Mouse (Mus musculus) limb, embryonic 13.5 days (tissue): ENCODE data around the gene Cdk1. TPM values are rescaled to one million over a fixed set of nuclear protein-coding genes. Genes with fewer than 3 reads are reported as not detected.

Source experiments
- ATAC-seq: fragments of 200-750 bp; cut with Nextera tagmentation; 2 replicates; pipeline ENCODE4 v1.8.0; 2017; ENCODE audit warnings: low read depth, moderate number of reproducible peaks, moderate TSS enrichment; ENCODE audit not compliant: low FRiP score
- H3K27ac ChIP-seq: fragments of 300-500 bp; sonication (generic); 2 replicates; pipeline ENCODE4 v1.5.1; 2015; ENCODE audit warnings: inconsistent platforms, mild to moderate bottlenecking, moderate library complexity
- H3K27me3 ChIP-seq: fragments of 300-500 bp; sonication (generic); 2 replicates; pipeline ENCODE4 v1.6.1; 2015; ENCODE audit warnings: mild to moderate bottlenecking, inconsistent platforms
- H3K36me3 ChIP-seq: fragments of 300-500 bp; sonication (generic); 2 replicates; pipeline ENCODE4 v1.6.1; 2015; ENCODE audit warnings: inconsistent platforms, mild to moderate bottlenecking, moderate library complexity
- H3K4me1 ChIP-seq: fragments of 300-500 bp; sonication (generic); 2 replicates; pipeline ENCODE4 v1.6.1; 2015; ENCODE audit warnings: inconsistent platforms
- H3K4me2 ChIP-seq: fragments of 300-500 bp; sonication (generic); replicated peaks from 2 replicates; pipeline ENCODE4 v1.6.1; 2015; ENCODE audit warnings: inconsistent platforms, mild to moderate bottlenecking, moderate library complexity
- H3K4me3 ChIP-seq: fragments of 300-500 bp; sonication (generic); 2 replicates; pipeline ENCODE4 v1.5.1; 2015; ENCODE audit warnings: moderate library complexity, mild to moderate bottlenecking, inconsistent platforms
- H3K9ac ChIP-seq: fragments of 300-500 bp; sonication (generic); 2 replicates; pipeline ENCODE4 v1.6.1; 2015; ENCODE audit warnings: mild to moderate bottlenecking, inconsistent platforms
- H3K9me3 ChIP-seq: fragments of 300-500 bp; sonication (generic); 2 replicates; pipeline ENCODE4 v1.6.1; 2016; ENCODE audit warnings: inconsistent platforms
- WGBS: fragments of 180-500 bp; shearing (Covaris S2); methylation state at CpG from one replicate; pipeline ENCODE4 v1.1.7; 2015; 5-methylcytosine and 5-hydroxymethylcytosine counted together
- polyA plus RNA-seq: library from polyadenylated mRNA; unstranded; fragments of >200 nt; fragmentation: Nextera tagmentation; extraction: Ambion mirVana; gene quantifications from 2 replicates; pipeline ENCODE4 v1.2.1, GENCODE M21; 2015

Gene Cdk1
- polyA plus RNA-seq = 396 and 444 TPM in 2 replicates

- peak within 1 kb of the TSS; percentile 89 for H3K27ac ChIP-seq
- H3K4me3 ChIP-seq = peak within 1 kb of the TSS; percentile 73
- H3K4me1 ChIP-seq = peaks cover 42% of the 10 kb centered on the region
- H3K27me3 ChIP-seq = no peaks in the 10 kb centered on the region
- H3K9ac ChIP-seq = peak within 1 kb of the TSS; percentile 86
- peaks cover 33% of the 10 kb centered on the region for H3K36me3 ChIP-seq
- peak within 1 kb of the TSS; percentile 85 for H3K4me2 ChIP-seq
- no peaks in the 10 kb centered on the region for H3K9me3 ChIP-seq
- peak; percentile 96 for ATAC-seq
- under 1% methylated on average over 51 of the region's 51 CpGs for WGBS
Measured at GRCm38 (mm10) chr10:69352212-69353085, at the start of gene Cdk1. Cdk1 (minus strand) TSS chr10:69352938.

DNA sequence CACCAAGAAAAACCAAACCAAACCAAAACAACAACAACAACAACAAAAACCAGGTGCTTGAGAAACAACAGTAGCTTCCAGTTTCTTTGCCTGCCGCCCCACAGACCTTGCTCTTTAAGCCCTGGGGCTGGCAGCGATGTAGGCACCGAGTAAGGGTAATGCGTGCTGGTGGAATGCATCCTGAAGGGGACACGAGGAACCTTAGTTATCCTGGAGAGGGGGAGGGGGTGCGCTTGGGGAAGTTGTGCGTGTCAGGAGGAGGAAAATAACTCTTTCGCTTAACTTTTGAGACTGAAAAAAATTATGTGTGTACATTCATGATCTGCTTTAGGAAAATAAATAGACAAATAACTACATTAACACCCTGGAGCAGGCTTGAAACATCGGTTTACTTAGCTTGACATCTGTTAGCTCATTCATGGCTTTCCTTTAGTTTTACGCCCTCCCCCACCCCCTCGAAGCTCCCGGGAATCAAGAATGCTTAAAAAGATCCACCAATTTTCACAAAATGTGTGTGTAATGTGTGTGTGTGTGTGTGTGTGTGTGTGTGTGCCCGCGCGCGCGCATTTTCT, 47.2 kb upstream of the Cdk1 start:
- peak overlapping the region; percentile 73 for H3K4me3 ChIP-seq
- peaks cover 26% of the 10 kb centered on the region for H3K4me1 ChIP-seq
- no peaks in the 10 kb centered on the region for H3K36me3 ChIP-seq
- peak overlapping the region; percentile 100 for H3K4me2 ChIP-seq
- no peak overlapping the region for H3K27ac ChIP-seq
- ATAC-seq = no peak
- peak overlapping the region; percentile 71; the same call in 1 of the 2 replicates for H3K9ac ChIP-seq
- peaks cover 67% of the 10 kb centered on the region for H3K27me3 ChIP-seq
- WGBS = 4% methylated on average over 17 of the region's 17 CpGs
- H3K9me3 ChIP-seq = no peaks in the 10 kb centered on the region

GRCm38 (mm10) chr10:69398763-69399590, 46.2 kb upstream of the Cdk1 start, which contains the start of gene Ank3:
Ank3 (plus strand) TSS chr10:69398773.
- peak; percentile 64; the same call in 1 of the 2 replicates for ATAC-seq
- Histone ChIP-seq H3K4me1 (peaks cover 26% of the 10 kb centered on the region), H3K4me3 (peak within 1 kb of the TSS; percentile 73), H3K27me3 (peaks cover 72% of the 10 kb centered on the region), H3K9me3 (no peaks in the 10 kb centered on the region), H3K4me2 (peak within 1 kb of the TSS; percentile 100), H3K27ac (no peak within 1 kb of the TSS), H3K36me3 (no peaks in the 10 kb centered on the region), H3K9ac (peak within 1 kb of the TSS; percentile 71)
- WGBS = under 1% methylated on average over 71 of the region's 77 CpGs

GRCm38 (mm10) chr10:69398197-69398762, 45.5 kb upstream of the Cdk1 start:
- ATAC-seq = peak; percentile 33

GRCm38 (mm10) chr10:69389511-69389910, 36.8 kb upstream of the Cdk1 start:
- Histone ChIP-seq H3K27ac (no peak overlapping the region), H3K36me3 (no peaks in the 10 kb centered on the region), H3K9ac (no peak overlapping the region), H3K4me2 (no peak overlapping the region), H3K9me3 (no peaks in the 10 kb centered on the region), H3K27me3 (0 out of 2 replicates have a peak, but pooled peaks cover 1% of the 10 kb centered on the region), H3K4me1 (no peaks in the 10 kb centered on the region), H3K4me3 (no peak overlapping the region)
- WGBS = 91% methylated on average over 4 of the region's 4 CpGs
- no peak for ATAC-seq

More at GRCm38 (mm10) chr10:69398197-69398762, 45.5 kb upstream of the Cdk1 start:
- H3K36me3 ChIP-seq = no peaks in the 10 kb centered on the region
- peak overlapping the region; percentile 100 for H3K4me2 ChIP-seq
- peak overlapping the region; percentile 71 for H3K9ac ChIP-seq
- no peak overlapping the region for H3K27ac ChIP-seq
- H3K9me3 ChIP-seq = no peaks in the 10 kb centered on the region
- H3K4me1 ChIP-seq = peaks cover 26% of the 10 kb centered on the region
- H3K4me3 ChIP-seq = peak overlapping the region; percentile 73
- H3K27me3 ChIP-seq = peaks cover 72% of the 10 kb centered on the region
- WGBS = under 1% methylated on average over 26 of the region's 26 CpGs

GRCm38 (mm10) chr10:69386767-69387166, 34.0 kb upstream of the Cdk1 start:
- WGBS = 80% methylated on average over 8 of the region's 8 CpGs
- no peak for ATAC-seq
- Histone ChIP-seq H3K4me3 (no peak overlapping the region), H3K9ac (no peak overlapping the region), H3K36me3 (no peaks in the 10 kb centered on the region), H3K9me3 (no peaks in the 10 kb centered on the region), H3K4me1 (no peaks in the 10 kb centered on the region), H3K4me2 (no peak overlapping the region), H3K27me3 (no peaks in the 10 kb centered on the region), H3K27ac (no peak overlapping the region)

DNA sequence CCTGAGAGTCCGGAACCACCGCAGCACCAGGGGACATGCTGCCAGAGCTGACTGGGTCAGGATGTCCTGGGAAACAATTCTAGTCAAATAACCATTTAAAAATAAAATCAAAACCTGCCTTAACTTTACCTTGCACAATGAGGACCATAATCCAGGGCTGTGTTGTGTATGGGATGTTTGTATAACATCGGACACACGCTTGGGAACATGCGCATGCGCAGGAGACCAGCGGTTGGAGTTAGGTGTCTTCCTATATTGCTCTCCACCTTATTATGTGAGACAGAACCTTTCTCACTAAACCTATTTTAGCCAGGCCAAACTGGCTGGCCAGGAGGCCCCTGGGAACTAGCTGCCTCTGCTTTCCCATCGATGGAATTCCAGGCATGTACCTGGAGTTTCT, 32.4 kb upstream of the Cdk1 start:
- Histone ChIP-seq H3K9me3 (no peaks in the 10 kb centered on the region), H3K27ac (no peak overlapping the region), H3K4me2 (no peak overlapping the region), H3K4me1 (no peaks in the 10 kb centered on the region), H3K36me3 (no peaks in the 10 kb centered on the region), H3K27me3 (no peaks in the 10 kb centered on the region), H3K4me3 (no peak overlapping the region), H3K9ac (no peak overlapping the region)
- WGBS = 91% methylated on average over 8 of the region's 8 CpGs
- ATAC-seq = no peak

DNA sequence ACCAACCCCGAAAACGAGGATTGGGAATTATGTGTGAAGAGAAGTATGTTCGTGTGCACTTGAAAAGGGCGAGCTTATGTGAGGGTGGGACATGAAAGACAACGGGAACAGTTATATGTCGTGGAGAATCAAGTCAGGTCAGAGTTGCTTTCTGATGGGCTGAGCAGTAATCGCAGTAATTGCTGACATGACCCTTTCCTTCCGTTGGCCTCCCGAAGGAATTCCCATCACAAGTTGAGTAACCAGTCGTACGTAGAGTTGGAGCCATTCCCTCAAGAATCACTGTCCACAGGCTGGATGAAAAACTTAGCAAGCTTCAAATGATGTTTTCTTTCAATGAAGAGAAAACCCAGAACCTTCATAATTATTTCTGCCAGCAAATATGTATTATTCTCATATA, 31.9 kb upstream of the Cdk1 start:
- ATAC-seq = no peak
- Histone ChIP-seq H3K4me1 (no peaks in the 10 kb centered on the region), H3K27me3 (no peaks in the 10 kb centered on the region), H3K9ac (no peak overlapping the region), H3K27ac (no peak overlapping the region), H3K4me2 (no peak overlapping the region), H3K36me3 (no peaks in the 10 kb centered on the region), H3K4me3 (no peak overlapping the region), H3K9me3 (no peaks in the 10 kb centered on the region)
- 76% methylated on average over 11 of the region's 11 CpGs for WGBS

GRCm38 (mm10) chr10:69383186-69383585, 30.4 kb upstream of the Cdk1 start:
- Histone ChIP-seq H3K36me3 (no peaks in the 10 kb centered on the region), H3K4me3 (no peak overlapping the region), H3K4me2 (no peak overlapping the region), H3K9me3 (no peaks in the 10 kb centered on the region), H3K27me3 (no peaks in the 10 kb centered on the region), H3K27ac (no peak overlapping the region), H3K4me1 (no peaks in the 10 kb centered on the region), H3K9ac (no peak overlapping the region)
- WGBS = 85% methylated on average over 1 of the region's 1 CpGs
- no peak for ATAC-seq

GRCm38 (mm10) chr10:69375154-69375553, 22.4 kb upstream of the Cdk1 start:
- WGBS = 51% methylated on average over 7 of the region's 7 CpGs
- Histone ChIP-seq H3K27ac (no peak overlapping the region), H3K9ac (no peak overlapping the region), H3K4me1 (no peaks in the 10 kb centered on the region), H3K4me3 (no peak overlapping the region), H3K4me2 (no peak overlapping the region), H3K27me3 (no peaks in the 10 kb centered on the region), H3K9me3 (no peaks in the 10 kb centered on the region; the same call in 1 of the 2 replicates), H3K36me3 (no peaks in the 10 kb centered on the region)
- no peak for ATAC-seq

DNA sequence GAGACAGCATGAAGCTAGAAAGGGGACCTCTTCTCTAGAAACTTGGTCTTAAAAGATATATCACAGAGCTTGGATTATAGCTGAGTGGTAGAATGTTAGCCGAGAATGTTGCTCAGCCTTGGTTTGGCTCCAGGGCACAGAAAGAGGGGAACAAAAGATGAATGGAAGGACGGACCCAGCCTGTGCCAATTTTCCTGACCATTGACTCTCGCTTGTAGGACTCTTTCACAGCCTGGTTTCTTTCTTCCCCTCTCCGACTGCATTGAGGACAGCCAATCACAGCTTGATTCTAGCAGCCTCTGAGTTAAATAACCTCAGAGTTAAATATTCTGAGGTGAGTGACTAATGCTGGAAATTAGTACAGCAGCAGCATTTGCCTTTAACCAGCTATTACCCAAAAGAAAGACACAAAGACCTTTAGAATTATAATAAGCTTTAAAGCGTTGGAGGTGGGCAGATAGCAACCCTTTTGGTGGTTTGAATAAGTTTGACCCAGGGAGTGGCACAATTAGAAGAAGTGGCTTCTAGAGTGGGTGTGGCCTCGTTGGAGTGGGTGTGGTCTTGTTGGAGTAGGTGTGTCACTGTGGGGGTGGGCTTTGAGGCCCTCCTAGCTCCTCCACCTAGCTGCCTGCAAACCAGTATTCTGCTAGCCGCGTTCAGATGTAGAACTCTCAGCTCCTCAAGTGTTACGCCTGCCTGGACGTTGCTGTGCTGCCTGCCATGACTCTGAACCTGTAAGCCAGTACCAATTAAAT, 21.2 kb upstream of the Cdk1 start:
- Histone ChIP-seq H3K4me1 (no peaks in the 10 kb centered on the region), H3K4me2 (no peak overlapping the region), H3K36me3 (no peaks in the 10 kb centered on the region), H3K4me3 (no peak overlapping the region), H3K27me3 (no peaks in the 10 kb centered on the region), H3K27ac (no peak overlapping the region), H3K9me3 (no peaks in the 10 kb centered on the region; the same call in 1 of the 2 replicates), H3K9ac (no peak overlapping the region)
- no peak for ATAC-seq
- WGBS = 74% methylated on average over 10 of the region's 10 CpGs
